Mouse (Mus musculus) ES-Bruce4 (cell line): ENCODE results near the gene Stk39. TPM values are rescaled to one million over a fixed set of nuclear protein-coding genes. Genes with fewer than 3 reads are reported as not detected.
A peak's percentile ranks its signal among the peaks of the same experiment; 100 is the strongest.

Experiments used
- H3K27ac ChIP-seq: 2 replicates; pipeline ENCODE4 v1.5.1; 2012; ENCODE audit warnings: low read length, inconsistent platforms; ENCODE audit not compliant: insufficient read depth
- H3K27me3 ChIP-seq: 2 replicates; pipeline ENCODE4 v1.6.1; 2012; ENCODE audit warnings: mild to moderate bottlenecking, low read length, inconsistent platforms; ENCODE audit not compliant: control insufficient read depth, poor library complexity, insufficient read depth, severe bottlenecking
- H3K36me3 ChIP-seq: 2 replicates; pipeline ENCODE4 v1.6.1; 2012; ENCODE audit warnings: inconsistent platforms, mild to moderate bottlenecking, low read length, moderate library complexity; ENCODE audit not compliant: control insufficient read depth, poor library complexity, insufficient read depth, severe bottlenecking
- H3K4me1 ChIP-seq: one replicate; pipeline ENCODE4 v1.8.1; 2011; ENCODE audit warnings: low read length; ENCODE audit not compliant: control insufficient read depth, insufficient read depth
- H3K4me3 ChIP-seq: 2 replicates; pipeline ENCODE4 v1.5.1; 2011; ENCODE audit warnings: low read depth, mild to moderate bottlenecking, low read length
- H3K9ac ChIP-seq: 2 replicates; pipeline ENCODE4 v1.6.1; 2012; ENCODE audit warnings: low read depth, mild to moderate bottlenecking, inconsistent platforms; ENCODE audit not compliant: poor library complexity, severe bottlenecking
- H3K9me3 ChIP-seq: replicated peaks from 2 replicates; pipeline ENCODE4 v1.6.1; 2012; ENCODE audit warnings: mild to moderate bottlenecking, low read length, inconsistent platforms; ENCODE audit not compliant: control insufficient read depth, poor library complexity, insufficient read depth, severe bottlenecking
- CTCF ChIP-seq: IDR thresholded peaks from one replicate; pipeline ENCODE4 v1.8.1; 2011; ENCODE audit warnings: low read depth, low read length
- EP300 ChIP-seq: IDR thresholded peaks from 2 replicates; pipeline ENCODE4 v1.6.1; 2011; ENCODE audit warnings: low read depth, low read length; ENCODE audit not compliant: insufficient read depth
- POLR2A ChIP-seq: IDR thresholded peaks from one replicate; pipeline ENCODE4 v1.8.1; 2011; ENCODE audit warnings: low read length; ENCODE audit not compliant: insufficient read depth
- polyA plus RNA-seq: library from polyadenylated mRNA; stranded (reverse); fragments of >200 nt; gene quantifications from 2 replicates; pipeline ENCODE4 v1.2.4, GENCODE M21; 2011; ENCODE audit warnings: low read depth; ENCODE audit not compliant: missing spikeins, insufficient read depth, insufficient read length

Stk39 gene
- polyA plus RNA-seq: 6.5 and 7.6 TPM in 2 replicates

GRCm38 (mm10) chr2:68471759-68472550 lies at the start of gene Stk39:
Gene Stk39, minus strand, starts transcription at chr2:68472268.
- Histone ChIP-seq H3K4me3 (peak within 1 kb of the TSS; percentile 78), H3K9me3 (no peaks in the 10 kb centered on the region), H3K36me3 (no peaks in the 10 kb centered on the region), H3K4me1 (no peaks in the 10 kb centered on the region), H3K27ac (no peak within 1 kb of the TSS), H3K9ac (peak within 1 kb of the TSS; percentile 85), H3K27me3 (peaks cover 8% of the 10 kb centered on the region)
- no peak for TF ChIP-seq EP300
- no peak for TF ChIP-seq CTCF
- TF ChIP-seq POLR2A: no peak

GRCm38 (mm10) chr2:68515409-68515808 lies 43.3 kb upstream of the Stk39 start:
- no peaks in the 10 kb centered on the region for H3K9me3 ChIP-seq
- H3K27ac ChIP-seq: no peak overlapping the region
- no peaks in the 10 kb centered on the region for H3K4me1 ChIP-seq
- H3K36me3 ChIP-seq: no peaks in the 10 kb centered on the region
- no peak for TF ChIP-seq POLR2A
- no peak for TF ChIP-seq CTCF
- TF ChIP-seq EP300: no peak
- no peak overlapping the region for H3K4me3 ChIP-seq
- H3K9ac ChIP-seq: no peak overlapping the region
- no peaks in the 10 kb centered on the region for H3K27me3 ChIP-seq

GRCm38 (mm10) chr2:68503202-68503601 lies 31.1 kb upstream of the Stk39 start:
- TF ChIP-seq CTCF (no peak), POLR2A (no peak), EP300 (no peak)
- Histone ChIP-seq H3K27ac (no peak overlapping the region), H3K36me3 (no peaks in the 10 kb centered on the region), H3K27me3 (no peaks in the 10 kb centered on the region), H3K9ac (no peak overlapping the region), H3K4me3 (no peak overlapping the region), H3K4me1 (no peaks in the 10 kb centered on the region), H3K9me3 (no peaks in the 10 kb centered on the region)

DNA sequence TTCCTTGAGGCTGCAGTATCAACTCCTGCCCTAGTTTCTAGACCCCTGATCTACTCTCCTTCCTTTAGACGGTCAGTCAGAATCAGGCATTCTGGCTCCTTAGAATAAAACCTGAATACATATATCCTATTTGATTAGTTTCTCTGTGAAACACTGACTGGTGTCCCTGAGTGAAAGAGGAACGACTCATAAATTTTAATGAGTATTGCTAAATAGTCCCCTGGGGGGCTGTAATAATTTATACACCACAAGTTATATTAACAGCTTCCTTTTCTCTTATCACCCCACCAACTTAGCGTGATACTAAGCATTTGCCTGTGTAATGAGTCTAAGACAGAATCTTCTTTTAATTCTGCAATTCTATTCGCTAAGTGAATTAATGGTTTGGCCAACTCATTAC lies 30.7 kb upstream of the Stk39 start:
- TF ChIP-seq CTCF: no peak
- TF ChIP-seq POLR2A: no peak
- no peak for TF ChIP-seq EP300
- H3K4me1 ChIP-seq: no peaks in the 10 kb centered on the region

GRCm38 (mm10) chr2:68502236-68502635 lies 30.2 kb upstream of the Stk39 start:
- H3K4me1 ChIP-seq: no peaks in the 10 kb centered on the region
- no peaks in the 10 kb centered on the region for H3K36me3 ChIP-seq
- no peak for TF ChIP-seq EP300
- no peak for TF ChIP-seq POLR2A
- no peak for TF ChIP-seq CTCF

More for the DNA sequence above, 30.7 kb upstream of the Stk39 start:
- Histone ChIP-seq H3K27ac (no peak overlapping the region), H3K9me3 (no peaks in the 10 kb centered on the region), H3K27me3 (no peaks in the 10 kb centered on the region), H3K9ac (no peak overlapping the region), H3K4me3 (no peak overlapping the region), H3K36me3 (no peaks in the 10 kb centered on the region)

GRCm38 (mm10) chr2:68486275-68486674 lies 14.2 kb upstream of the Stk39 start:
- Histone ChIP-seq H3K9ac (no peak overlapping the region), H3K4me1 (no peaks in the 10 kb centered on the region)
- no peak for TF ChIP-seq CTCF
- no peak for TF ChIP-seq EP300
- no peak for TF ChIP-seq POLR2A

More at GRCm38 (mm10) chr2:68502236-68502635, 30.2 kb upstream of the Stk39 start:
- Histone ChIP-seq H3K27me3 (no peaks in the 10 kb centered on the region), H3K9me3 (no peaks in the 10 kb centered on the region), H3K27ac (no peak overlapping the region), H3K9ac (no peak overlapping the region), H3K4me3 (no peak overlapping the region)

More at GRCm38 (mm10) chr2:68486275-68486674, 14.2 kb upstream of the Stk39 start:
- H3K27ac ChIP-seq: no peak overlapping the region
- H3K9me3 ChIP-seq: no peaks in the 10 kb centered on the region
- H3K4me3 ChIP-seq: no peak overlapping the region
- H3K27me3 ChIP-seq: no peaks in the 10 kb centered on the region
- no peaks in the 10 kb centered on the region for H3K36me3 ChIP-seq
